Mouse (Mus musculus): ENCODE measurements around the gene Vmn2r-ps130. TPM values are rescaled to one million over a fixed set of nuclear protein-coding genes. Genes with fewer than 3 reads are reported as not detected.

Vmn2r-ps130 gene
- not detected in 2 replicates for polyA plus RNA-seq (2015; fragmentation: Nextera tagmentation; extraction: Ambion mirVana)

GRCm38 (mm10) chr17:23060866-23061265 lies at the start of gene Vmn2r-ps130:
TSS of gene Vmn2r-ps130 (plus strand) at chr17:23061166.

Other genes with a start within 250 kb of the Vmn2r-ps130 start
- 17.1 and 17.2 TPM in 2 replicates for gene Zfp945, start 194.0 kb upstream of the Vmn2r-ps130 start, polyA plus RNA-seq (2015; fragmentation: Nextera tagmentation; extraction: Ambion mirVana)
- gene Vmn2r113, start 118.2 kb upstream of the Vmn2r-ps130 start, polyA plus RNA-seq (2015; fragmentation: Nextera tagmentation; extraction: Ambion mirVana), result not detected in 2 replicates
- gene Zfp40, start 132.1 kb downstream of the Vmn2r-ps130 start, polyA plus RNA-seq (2015; fragmentation: Nextera tagmentation; extraction: Ambion mirVana), result 17.6 and 18.3 TPM in 2 replicates